Mouse (Mus musculus) myocyte (in vitro differentiated cells): ENCODE data around the gene Plcb4. TPM values are rescaled to one million over a fixed set of nuclear protein-coding genes. Genes with fewer than 3 reads are reported as not detected.

ENCODE experiments used
- H3K27me3 ChIP-seq: one replicate; pipeline ENCODE4 v1.6.1; 2011; ENCODE audit not compliant: control insufficient read depth, insufficient read depth, insufficient read length
- H3K36me3 ChIP-seq: one replicate; pipeline ENCODE4 v1.6.1; 2011; ENCODE audit not compliant: control insufficient read depth, insufficient read depth
- H3K4me2 ChIP-seq: one replicate; pipeline ENCODE4 v1.6.1; 2011; ENCODE audit warnings: low read depth, control low read depth
- H3K4me3 ChIP-seq: one replicate; pipeline ENCODE4 v1.5.1; 2011; ENCODE audit warnings: mild to moderate bottlenecking, control low read depth, moderate library complexity
- H3K79me2 ChIP-seq: one replicate; pipeline ENCODE4 v1.6.1; 2011; ENCODE audit not compliant: control insufficient read depth, insufficient read depth
- H3ac ChIP-seq: one replicate; pipeline ENCODE4 v1.6.1; 2011; ENCODE audit not compliant: control insufficient read depth, insufficient read length
- CEBPB ChIP-seq: IDR thresholded peaks from 2 replicates; pipeline ENCODE4 v1.6.1; 2011; ENCODE audit warnings: mild to moderate bottlenecking, moderate library complexity; ENCODE audit not compliant: poor library complexity, insufficient read depth, severe bottlenecking
- E2F4 ChIP-seq: IDR thresholded peaks from one replicate; pipeline ENCODE4 v1.6.1; 2011; ENCODE audit warnings: mild to moderate bottlenecking, control low read depth, moderate library complexity; ENCODE audit not compliant: insufficient read depth
- MAX ChIP-seq: IDR thresholded peaks from one replicate; pipeline ENCODE4 v1.6.1; 2011; ENCODE audit warnings: low read depth, mild to moderate bottlenecking, control low read depth
- MYOD1 ChIP-seq, 3 experiments: IDR thresholded peaks; one replicate each; pipeline ENCODE4 v1.6.1; 2011; ENCODE audit warnings: control low read depth in 2 of 3, low read depth in 2 of 3, mild to moderate bottlenecking in 2 of 3, moderate library complexity in 1 of 3; ENCODE audit not compliant: insufficient read length in 2 of 3, control insufficient read depth in 1 of 3
- MYOG ChIP-seq, 3 experiments: IDR thresholded peaks; one replicate each; pipeline ENCODE4 v1.6.1; 2011; ENCODE audit warnings: control low read depth in 2 of 3, low read depth in 2 of 3, mild to moderate bottlenecking in 2 of 3; ENCODE audit not compliant: insufficient read length in 2 of 3, control insufficient read depth in 1 of 3, insufficient read depth in 1 of 3
- POLR2A ChIP-seq: IDR thresholded peaks from one replicate; pipeline ENCODE4 v1.6.1; 2011; ENCODE audit warnings: low read depth, mild to moderate bottlenecking, control low read depth, moderate library complexity; ENCODE audit not compliant: insufficient read length
- POLR2AphosphoS2 ChIP-seq: IDR thresholded peaks from one replicate; pipeline ENCODE4 v1.6.1; 2011; ENCODE audit warnings: low read depth, control low read depth; ENCODE audit not compliant: insufficient read length
- REST ChIP-seq: IDR thresholded peaks from one replicate; pipeline ENCODE4 v1.6.1; 2011; ENCODE audit warnings: mild to moderate bottlenecking, control low read depth, moderate library complexity; ENCODE audit not compliant: insufficient read depth, insufficient read length
- SRF ChIP-seq: IDR thresholded peaks from one replicate; pipeline ENCODE4 v1.6.1; 2011; ENCODE audit warnings: low read depth; ENCODE audit not compliant: control insufficient read depth, insufficient read length
- TCF12 ChIP-seq: IDR thresholded peaks from one replicate; pipeline ENCODE4 v1.6.1; 2011; ENCODE audit warnings: mild to moderate bottlenecking, control low read depth; ENCODE audit not compliant: poor library complexity, insufficient read depth, severe bottlenecking
- TCF3 ChIP-seq: IDR thresholded peaks from one replicate; pipeline ENCODE4 v1.6.1; 2011; ENCODE audit warnings: low read depth, control low read depth; ENCODE audit not compliant: insufficient read length
- USF1 ChIP-seq: IDR thresholded peaks from one replicate; pipeline ENCODE4 v1.6.1; 2011; ENCODE audit warnings: low read depth, mild to moderate bottlenecking, control low read depth, moderate library complexity
- polyA plus RNA-seq: library from polyadenylated mRNA; unstranded; fragments of >200 nt; fragmentation: generic; extraction: Trizol; gene quantifications from one replicate; pipeline ENCODE4 v1.2.1, GENCODE M21; 2012; ENCODE audit warnings: missing spikeins

Gene Plcb4
- polyA plus RNA-seq, 1 experiment: 5.3 TPM

GRCm38 (mm10) chr2:135966871-135967557 is 308.2 kb downstream of the Plcb4 start:
- Histone ChIP-seq H3K36me3 (peaks cover 3% of the 10 kb centered on the region), H3K27me3 (no peaks in the 10 kb centered on the region)
- TF ChIP-seq TCF12: no peak
- TF ChIP-seq USF1: no peak
- TF ChIP-seq MYOG (IDR thresholded peaks at IDR 0.05; ENCODE audit: control insufficient read depth in 1 of 3, insufficient read depth in 1 of 3, insufficient read length in 2 of 3, low read depth in 2 of 3): no peak
- TF ChIP-seq TCF3: no peak
- no peak for TF ChIP-seq POLR2A
- TF ChIP-seq POLR2AphosphoS2: no peak

GRCm38 (mm10) chr2:135968159-135968558 is 309.3 kb downstream of the Plcb4 start:
- no peak overlapping the region for H3K4me3 ChIP-seq
- no peak overlapping the region for H3K4me2 ChIP-seq
- H3ac ChIP-seq: no peak overlapping the region
- TF ChIP-seq POLR2A: no peak
- no peak for TF ChIP-seq E2F4
- TF ChIP-seq SRF: no peak
- no peak for TF ChIP-seq MAX
- no peak for TF ChIP-seq MYOG (IDR thresholded peaks at IDR 0.05; ENCODE audit: control insufficient read depth in 1 of 3, insufficient read depth in 1 of 3, insufficient read length in 2 of 3, low read depth in 2 of 3)
- no peak for TF ChIP-seq CEBPB
- no peak for TF ChIP-seq MYOD1 (IDR thresholded peaks at IDR 0.05; ENCODE audit: control insufficient read depth in 1 of 3, insufficient read length in 2 of 3, low read depth in 2 of 3)
- no peak for TF ChIP-seq TCF3
- TF ChIP-seq POLR2AphosphoS2: no peak
- TF ChIP-seq TCF12: no peak
- no peak for TF ChIP-seq USF1
- TF ChIP-seq REST: no peak
- no peaks in the 10 kb centered on the region for H3K27me3 ChIP-seq
- no peaks in the 10 kb centered on the region for H3K79me2 ChIP-seq
- H3K36me3 ChIP-seq: peaks cover 14% of the 10 kb centered on the region

More at GRCm38 (mm10) chr2:135966871-135967557, 308.2 kb downstream of the Plcb4 start:
- Histone ChIP-seq H3ac (no peak overlapping the region), H3K4me2 (no peak overlapping the region), H3K79me2 (no peaks in the 10 kb centered on the region), H3K4me3 (no peak overlapping the region)

GRCm38 (mm10) chr2:135970902-135971301 is 312.1 kb downstream of the Plcb4 start:
- H3K79me2 ChIP-seq: no peaks in the 10 kb centered on the region
- no peaks in the 10 kb centered on the region for H3K27me3 ChIP-seq
- H3K36me3 ChIP-seq: peaks cover 18% of the 10 kb centered on the region
- no peak overlapping the region for H3K4me2 ChIP-seq
- no peak for TF ChIP-seq MYOG (IDR thresholded peaks at IDR 0.05; ENCODE audit: control insufficient read depth in 1 of 3, insufficient read depth in 1 of 3, insufficient read length in 2 of 3, low read depth in 2 of 3)
- no peak for TF ChIP-seq POLR2A
- no peak for TF ChIP-seq MYOD1 (IDR thresholded peaks at IDR 0.05; ENCODE audit: control insufficient read depth in 1 of 3, insufficient read length in 2 of 3, low read depth in 2 of 3)
- no peak for TF ChIP-seq MAX
- no peak for TF ChIP-seq TCF3
- no peak for TF ChIP-seq USF1
- TF ChIP-seq E2F4: no peak
- no peak overlapping the region for H3K4me3 ChIP-seq
- no peak overlapping the region for H3ac ChIP-seq

DNA sequence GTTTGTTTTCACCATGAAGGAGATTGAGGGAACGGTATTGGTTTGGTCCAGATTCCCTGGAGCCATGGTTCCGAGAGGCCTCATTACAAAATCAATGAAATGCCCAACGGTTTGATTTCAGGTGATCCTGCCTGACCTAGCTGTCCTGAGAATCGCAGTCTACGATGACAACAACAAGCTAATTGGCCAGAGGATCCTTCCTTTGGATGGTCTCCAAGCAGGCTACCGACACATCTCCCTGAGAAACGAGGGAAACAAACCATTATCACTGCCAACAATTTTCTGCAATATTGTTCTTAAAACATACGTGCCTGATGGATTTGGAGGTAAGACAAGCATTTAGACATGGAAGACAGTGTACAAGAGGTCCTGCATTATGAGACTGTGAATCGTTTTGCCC is 317.2 kb downstream of the Plcb4 start:
- H3ac ChIP-seq: no peak overlapping the region
- TF ChIP-seq SRF: no peak
- TF ChIP-seq MAX: no peak
- no peak for TF ChIP-seq POLR2AphosphoS2
- TF ChIP-seq TCF12: no peak
- TF ChIP-seq MYOG (IDR thresholded peaks at IDR 0.05; ENCODE audit: control insufficient read depth in 1 of 3, insufficient read depth in 1 of 3, insufficient read length in 2 of 3, low read depth in 2 of 3): no peak
- no peak for TF ChIP-seq POLR2A
- no peak for TF ChIP-seq CEBPB
- TF ChIP-seq USF1: no peak
- no peak for TF ChIP-seq E2F4
- TF ChIP-seq MYOD1 (IDR thresholded peaks at IDR 0.05; ENCODE audit: control insufficient read depth in 1 of 3, insufficient read length in 2 of 3, low read depth in 2 of 3): no peak
- no peaks in the 10 kb centered on the region for H3K27me3 ChIP-seq
- no peaks in the 10 kb centered on the region for H3K79me2 ChIP-seq
- peaks cover 26% of the 10 kb centered on the region for H3K36me3 ChIP-seq
- no peak overlapping the region for H3K4me3 ChIP-seq
- H3K4me2 ChIP-seq: no peak overlapping the region

GRCm38 (mm10) chr2:135978790-135979189 is 320.0 kb downstream of the Plcb4 start:
- Histone ChIP-seq H3K4me2 (no peak overlapping the region), H3ac (no peak overlapping the region), H3K36me3 (peaks cover 18% of the 10 kb centered on the region), H3K4me3 (no peak overlapping the region), H3K27me3 (no peaks in the 10 kb centered on the region), H3K79me2 (no peaks in the 10 kb centered on the region)
- TF ChIP-seq MYOD1 (IDR thresholded peaks at IDR 0.05; ENCODE audit: control insufficient read depth in 1 of 3, insufficient read length in 2 of 3, low read depth in 2 of 3) (no peak), TCF3 (no peak), E2F4 (no peak), USF1 (no peak), MAX (no peak), POLR2A (no peak), CEBPB (no peak), SRF (no peak), POLR2AphosphoS2 (no peak), TCF12 (no peak), REST (no peak), MYOG (IDR thresholded peaks at IDR 0.05; ENCODE audit: control insufficient read depth in 1 of 3, insufficient read depth in 1 of 3, insufficient read length in 2 of 3, low read depth in 2 of 3) (no peak)
